Mouse (Mus musculus) heart, postnatal 4 days (tissue): ENCODE measurements around the gene Rfx8. TPM values are rescaled to one million over a fixed set of nuclear protein-coding genes. Genes with fewer than 3 reads are reported as not detected.

ENCODE experiments used
- DNase-seq: peaks from one replicate; pipeline ENCODE4 v3.0.0; 2021
- total RNA-seq, 2 experiments: library from RNA; stranded (reverse); gene quantifications; 2 replicates each; pipeline ENCODE4 v1.2.3; 2021

Gene Rfx8
- total RNA-seq, 2 experiments from 2014 or later = 0.57 to 0.72 TPM

DNA sequence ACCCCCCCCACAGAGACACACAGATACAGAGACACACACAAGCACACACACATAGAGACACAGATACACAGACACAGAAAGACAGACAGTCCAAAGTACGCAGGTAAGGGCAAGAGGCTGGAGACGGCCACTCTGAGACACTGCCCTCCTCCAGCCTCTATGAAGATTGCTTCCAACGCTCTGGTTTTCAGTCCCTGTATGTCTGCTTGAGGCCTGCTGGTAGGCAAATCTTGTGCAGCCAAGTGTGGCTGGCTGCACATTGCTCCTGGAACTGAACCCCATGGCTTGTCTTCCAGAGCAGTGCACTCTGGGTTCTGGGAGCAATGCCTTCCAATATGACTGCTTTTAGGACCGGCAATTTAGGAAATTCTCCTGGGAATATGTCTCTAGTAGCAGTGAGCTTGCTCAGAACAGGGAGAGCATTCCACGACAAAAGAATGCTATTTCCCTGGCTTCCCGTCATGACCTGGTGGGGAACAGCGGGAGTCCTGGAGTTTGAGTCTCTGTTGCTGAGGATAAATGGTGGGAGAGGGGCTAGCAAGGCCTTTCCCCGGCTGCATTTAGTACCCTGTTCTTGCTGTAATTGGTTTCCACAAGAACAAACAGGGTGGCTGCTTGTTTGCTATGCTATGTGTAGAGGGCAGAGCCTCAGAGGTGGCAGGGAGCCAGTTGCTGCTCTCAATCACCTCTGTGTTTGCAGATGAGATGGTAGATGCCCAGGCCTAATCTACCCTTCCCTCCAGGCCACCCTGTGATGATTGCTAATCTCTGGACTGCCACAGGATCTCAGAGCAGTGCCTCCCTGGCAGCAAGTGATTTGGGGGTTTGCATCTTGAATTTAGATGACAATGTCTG, 74.7 kb downstream of the Rfx8 start:
- DNase-seq = no peak

DNA sequence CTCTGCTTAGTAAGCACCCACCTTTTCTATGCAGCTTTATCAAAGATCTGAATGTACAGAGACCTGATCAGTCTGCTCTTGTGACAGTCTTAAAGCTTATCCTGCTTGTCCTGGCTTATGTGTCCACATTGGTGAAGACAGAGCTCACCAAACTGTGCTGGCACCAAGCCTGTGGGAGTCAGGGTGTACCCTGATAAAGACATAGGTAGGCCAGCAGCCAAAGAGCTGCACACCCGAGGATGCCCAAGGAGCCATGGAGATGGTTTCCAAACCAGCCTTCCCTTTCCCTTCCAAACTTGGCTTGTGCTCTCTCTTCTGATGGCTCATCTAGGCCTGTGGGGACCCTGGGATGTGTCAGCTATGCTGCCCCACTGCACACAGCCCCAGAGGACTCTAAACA, 76.5 kb downstream of the Rfx8 start:
- no peak for DNase-seq

DNA sequence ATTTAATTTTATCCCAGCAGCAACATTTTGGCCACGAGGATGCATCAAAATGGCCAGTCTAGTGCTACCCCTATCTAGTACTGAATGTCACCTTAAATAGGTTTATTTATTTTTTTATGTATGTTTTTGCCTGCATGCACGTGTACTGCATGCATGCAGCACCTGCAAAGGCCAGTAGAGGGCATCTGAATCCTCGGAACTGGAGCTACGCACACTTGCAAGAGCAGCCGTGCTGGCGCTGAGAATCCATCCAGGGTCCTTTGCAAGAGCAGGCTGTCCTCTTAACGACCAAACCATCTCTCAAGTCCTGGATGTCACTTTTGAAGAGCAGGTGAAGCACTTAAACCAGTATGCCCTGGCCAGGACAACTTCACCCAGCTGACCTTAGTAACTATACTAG, 79.1 kb downstream of the Rfx8 start:
- DNase-seq = no peak

DNA sequence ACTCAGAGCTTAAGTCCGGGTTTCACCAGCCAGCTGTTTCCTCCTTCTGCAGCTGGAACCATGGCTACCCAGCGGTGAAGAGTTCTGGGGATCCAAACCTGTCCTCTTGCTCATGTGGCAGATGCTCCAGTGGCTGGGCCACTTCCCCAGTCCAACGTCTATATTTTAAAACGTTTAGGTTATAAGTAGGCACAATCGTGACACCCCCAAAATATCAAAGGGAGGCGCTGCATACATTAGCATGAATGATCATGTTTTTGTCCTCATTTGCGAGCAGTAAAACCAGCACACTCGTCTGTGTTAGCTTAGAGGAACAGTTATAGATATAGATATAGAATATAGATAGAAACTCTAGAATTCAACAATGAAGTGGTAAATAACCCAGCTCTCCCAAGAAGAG, 83.7 kb downstream of the Rfx8 start:
- DNase-seq = no peak

GRCm38 (mm10) chr1:39636660-39637059, 84.1 kb downstream of the Rfx8 start:
- DNase-seq = no peak

GRCm38 (mm10) chr1:39636196-39636595, 84.6 kb downstream of the Rfx8 start:
- DNase-seq = no peak

DNA sequence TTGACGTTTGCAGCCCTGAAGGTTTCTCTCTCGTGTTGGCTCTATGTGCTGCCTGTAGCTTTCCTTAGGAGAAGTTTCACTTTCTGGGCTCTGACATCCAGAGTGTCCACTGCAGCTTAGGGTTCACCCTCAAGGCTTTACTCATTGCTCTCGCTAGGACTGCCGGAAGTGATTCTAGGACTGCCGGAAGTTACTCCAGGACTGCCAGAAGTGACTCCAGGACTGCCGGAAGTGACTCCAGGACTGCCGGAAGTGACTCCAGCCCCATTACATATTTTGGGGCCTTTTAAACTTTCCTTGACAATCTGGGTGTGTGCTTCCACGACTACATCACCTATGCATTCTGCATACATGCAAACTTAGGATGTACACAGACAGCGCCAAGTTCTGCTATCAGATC, 92.2 kb downstream of the Rfx8 start:
- DNase-seq = no peak

DNA sequence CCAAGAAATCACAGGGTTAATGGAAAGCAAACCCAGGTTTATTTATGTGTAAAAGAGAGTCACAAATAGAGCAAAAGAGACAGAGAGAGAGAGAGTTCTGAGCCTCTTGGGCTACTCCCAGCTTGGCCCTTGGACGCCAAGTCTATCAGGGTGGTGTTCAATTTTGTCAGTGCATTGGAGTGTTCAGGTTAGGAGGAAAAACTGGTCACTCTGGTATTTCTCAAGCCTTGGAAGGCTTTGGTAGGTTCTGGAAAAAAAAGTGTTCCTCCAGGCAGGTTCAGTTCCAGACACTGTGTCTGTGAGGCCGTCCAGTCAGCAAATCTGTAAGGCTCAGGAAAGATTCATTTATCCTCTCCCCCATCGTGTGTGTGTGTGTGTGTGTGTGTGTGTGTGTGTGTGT, 95.3 kb downstream of the Rfx8 start:
- no peak for DNase-seq

GRCm38 (mm10) chr1:39623729-39624128, 97.1 kb downstream of the Rfx8 start:
- no peak for DNase-seq

DNA sequence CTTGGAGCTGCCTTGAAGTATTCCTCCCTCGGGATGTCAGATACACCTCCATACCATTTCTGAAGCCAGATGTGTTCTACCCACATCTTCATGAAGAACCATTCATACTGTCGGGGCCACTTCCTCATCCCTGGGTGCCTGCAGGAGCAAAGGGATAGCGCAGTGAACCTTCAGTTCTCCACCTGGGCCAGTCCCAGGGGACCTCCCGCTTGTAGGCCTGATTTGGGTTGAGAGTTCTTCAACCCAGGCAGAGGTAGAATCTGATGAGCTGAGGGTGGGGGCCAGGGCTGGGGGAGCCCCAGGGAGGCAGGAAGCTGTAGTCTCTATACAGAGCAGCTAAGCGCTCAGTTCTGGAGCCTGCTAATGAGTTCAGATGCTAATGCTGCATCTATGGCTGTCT, 97.7 kb downstream of the Rfx8 start:
- no peak for DNase-seq

DNA sequence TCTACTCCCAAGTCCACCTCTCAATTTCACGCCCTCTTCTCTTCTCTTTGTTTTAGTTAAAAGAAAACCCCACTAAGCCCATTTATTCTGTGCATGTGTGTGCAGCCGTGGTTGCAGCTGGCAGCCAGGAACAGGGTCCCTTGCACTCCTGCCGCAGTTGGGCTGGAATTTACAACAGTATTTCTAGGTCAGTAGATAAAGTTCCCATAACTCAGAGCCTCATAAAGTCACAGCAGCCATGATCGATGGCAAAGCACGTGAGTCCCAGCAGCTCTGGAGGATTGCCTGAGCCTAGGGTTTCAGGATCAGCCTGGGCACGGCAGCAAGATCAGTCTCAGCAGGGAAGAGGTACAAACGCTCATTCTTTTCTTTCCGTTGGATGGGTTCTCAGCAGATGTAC, 102.3 kb downstream of the Rfx8 start:
- no peak for DNase-seq

- DNase-seq = no peak
These were observed 105.3 kb downstream of the Rfx8 start for GRCm38 (mm10) chr1:39615526-39615925.

Other genes with a start within 250 kb of the Rfx8 start
- gene Tbc1d8, start 242.2 kb downstream of the Rfx8 start, total RNA-seq = 1 to 10 TPM; 8.1 to 8.9 TPM
- 10 to 100 TPM; 18.2 to 18.4 TPM for gene Cnot11, start 186.0 kb downstream of the Rfx8 start, total RNA-seq
- gene Rnf149, start 143.6 kb downstream of the Rfx8 start, total RNA-seq = 10 to 100 TPM; 17.4 to 18.4 TPM
- not detected for gene Creg2, start 69.5 kb downstream of the Rfx8 start, total RNA-seq
- gene Gm3646, start 84.3 kb upstream of the Rfx8 start, total RNA-seq = 1 to 10 TPM; 8.2 to 8.6 TPM
- gene Map4k4, start 179.9 kb upstream of the Rfx8 start, total RNA-seq = 100 to 1,000 TPM; 207 to 231 TPM